Mouse (Mus musculus) midbrain, postnatal 0 days (tissue): ENCODE measurements around the gene Nod1. TPM values are rescaled to one million over a fixed set of nuclear protein-coding genes. Genes with fewer than 3 reads are reported as not detected.

ENCODE experiments used
- ATAC-seq: fragments of 200-750 bp; cut with Nextera tagmentation; 2 replicates; pipeline ENCODE4 v1.8.0; 2017; ENCODE audit warnings: moderate number of reproducible peaks, mild to moderate bottlenecking, moderate TSS enrichment, moderate library complexity; ENCODE audit not compliant: low FRiP score
- DNase-seq: peaks from one replicate; pipeline ENCODE4 v3.0.0-alpha.2; 2015; ENCODE audit warnings: low spot score
- H3K27ac ChIP-seq: fragments of 300-500 bp; sonication (generic); 2 replicates; pipeline ENCODE4 v1.5.1; 2014; ENCODE audit warnings: low read depth, mild to moderate bottlenecking, low read length, mixed read lengths
- H3K27me3 ChIP-seq: fragments of 300-500 bp; sonication (generic); 2 replicates; pipeline ENCODE4 v1.6.1; 2014; ENCODE audit warnings: low read length, control low read depth, mixed read lengths; ENCODE audit not compliant: insufficient read depth
- H3K36me3 ChIP-seq: fragments of 300-500 bp; sonication (generic); 2 replicates; pipeline ENCODE4 v1.6.1; 2014; ENCODE audit warnings: low read length, control low read depth, mixed read lengths; ENCODE audit not compliant: insufficient read depth
- H3K4me1 ChIP-seq: fragments of 300-500 bp; sonication (generic); 2 replicates; pipeline ENCODE4 v1.6.1; 2014; ENCODE audit warnings: mild to moderate bottlenecking, control low read depth, antibody characterized with exemption, low read length, mixed read lengths; ENCODE audit not compliant: insufficient read depth
- H3K4me2 ChIP-seq: fragments of 300-500 bp; sonication (generic); 2 replicates; pipeline ENCODE4 v1.6.1; 2014; ENCODE audit warnings: low read depth, mild to moderate bottlenecking, low read length, mixed read lengths; ENCODE audit not compliant: poor library complexity, severe bottlenecking
- H3K4me3 ChIP-seq: fragments of 300-500 bp; sonication (generic); 2 replicates; pipeline ENCODE4 v1.5.1; 2014; ENCODE audit warnings: low read depth, mild to moderate bottlenecking, low read length, moderate library complexity
- H3K9ac ChIP-seq: fragments of 300-500 bp; sonication (generic); replicated peaks from 2 replicates; pipeline ENCODE4 v1.6.1; 2014; ENCODE audit warnings: mild to moderate bottlenecking, low read length, moderate library complexity, mixed read lengths; ENCODE audit not compliant: poor library complexity, severe bottlenecking
- H3K9me3 ChIP-seq: fragments of 300-500 bp; sonication (generic); 2 replicates; pipeline ENCODE4 v1.6.1; 2016; ENCODE audit warnings: low read length, control low read depth
- CTCF ChIP-seq: IDR thresholded peaks from 2 replicates; pipeline ENCODE4 v1.5.1; 2016; ENCODE audit warnings: antibody characterized with exemption, mild to moderate bottlenecking
- WGBS: fragments of 180-500 bp; shearing (Covaris S2); extraction: QIAGEN DNeasy Blood & Tissue Kit; methylation state at CpG from one replicate; pipeline ENCODE4 v1.1.7; 2014; 5-methylcytosine and 5-hydroxymethylcytosine counted together
- polyA plus RNA-seq: library from polyadenylated mRNA; unstranded; fragments of >200 nt; fragmentation: Nextera tagmentation; extraction: Ambion mirVana; gene quantifications from 2 replicates; pipeline ENCODE4 v1.2.1, GENCODE M21; 2015
- total RNA-seq: library from RNA; depleted of rRNA; stranded (reverse); fragments of >200 nt; gene quantifications from 2 replicates; pipeline ENCODE4 v1.2.3, GENCODE M21; 2014

Nod1 gene
- total and polyA plus RNA-seq, 2 experiments from 2014 or later, result 1.7 to 8.3 TPM

- Histone ChIP-seq H3K36me3 (no peaks in the 10 kb centered on the region), H3K9me3 (no peaks in the 10 kb centered on the region), H3K4me3 (no peak overlapping the region), H3K4me1 (no peaks in the 10 kb centered on the region), H3K4me2 (no peak overlapping the region), H3K27me3 (no peaks in the 10 kb centered on the region), H3K27ac (no peak overlapping the region), H3K9ac (no peak overlapping the region)
- DNase-seq (no peak), ATAC-seq (no peak)
- WGBS, result 92% methylated on average over 3 of the region's 3 CpGs
- TF ChIP-seq CTCF, result no peak
Observed at GRCm38 (mm10) chr6:55014184-55014583, 41.8 kb upstream of the Nod1 start.

GRCm38 (mm10) chr6:55012516-55012915 lies 40.1 kb upstream of the Nod1 start:
- Histone ChIP-seq H3K27ac (no peak overlapping the region), H3K4me2 (no peak overlapping the region), H3K27me3 (no peaks in the 10 kb centered on the region), H3K9ac (no peak overlapping the region), H3K9me3 (no peaks in the 10 kb centered on the region), H3K4me1 (no peaks in the 10 kb centered on the region), H3K4me3 (no peak overlapping the region), H3K36me3 (no peaks in the 10 kb centered on the region)
- no peak for ATAC-seq
- TF ChIP-seq CTCF, result no peak
- no peak for DNase-seq
- 84% methylated on average over 7 of the region's 7 CpGs for WGBS

- WGBS, result 58% methylated on average over 4 of the region's 4 CpGs
Observed at GRCm38 (mm10) chr6:55010330-55011091, 38.1 kb upstream of the Nod1 start.

GRCm38 (mm10) chr6:55009391-55010230 lies 37.2 kb upstream of the Nod1 start:
- Histone ChIP-seq H3K36me3 (no peaks in the 10 kb centered on the region), H3K4me1 (no peaks in the 10 kb centered on the region), H3K9ac (no peak overlapping the region), H3K9me3 (no peaks in the 10 kb centered on the region), H3K27me3 (no peaks in the 10 kb centered on the region), H3K4me3 (peak overlapping the region; percentile 12; the same call in 1 of the 2 replicates), H3K27ac (peak overlapping the region; percentile 51; the same call in 1 of the 2 replicates), H3K4me2 (peak overlapping the region; percentile 36)
- WGBS, result 13% methylated on average over 16 of the region's 16 CpGs
- TF ChIP-seq CTCF, result no peak
- peak; percentile 47; the same call in 1 of the 2 replicates for ATAC-seq
- peak; percentile 60 for DNase-seq

More at GRCm38 (mm10) chr6:55010330-55011091, 38.1 kb upstream of the Nod1 start:
- DNase-seq (no peak), ATAC-seq (no peak)
- Histone ChIP-seq H3K9me3 (no peaks in the 10 kb centered on the region), H3K36me3 (no peaks in the 10 kb centered on the region), H3K27me3 (no peaks in the 10 kb centered on the region), H3K27ac (no peak overlapping the region), H3K4me1 (no peaks in the 10 kb centered on the region), H3K4me2 (peak overlapping the region; percentile 36; the same call in 1 of the 2 replicates), H3K9ac (no peak overlapping the region), H3K4me3 (no peak overlapping the region)
- TF ChIP-seq CTCF, result no peak

- H3K9me3 ChIP-seq, result no peaks in the 10 kb centered on the region
- DNase-seq (no peak), ATAC-seq (no peak)
- H3K4me3 ChIP-seq, result no peak overlapping the region
- no peak overlapping the region for H3K27ac ChIP-seq
- H3K4me2 ChIP-seq, result no peak overlapping the region
- no peaks in the 10 kb centered on the region for H3K27me3 ChIP-seq
- 95% methylated on average over 8 of the region's 8 CpGs for WGBS
- no peak overlapping the region for H3K9ac ChIP-seq
- no peaks in the 10 kb centered on the region for H3K36me3 ChIP-seq
- H3K4me1 ChIP-seq, result no peaks in the 10 kb centered on the region
- no peak for TF ChIP-seq CTCF
Observed at GRCm38 (mm10) chr6:55008401-55008800, 36.0 kb upstream of the Nod1 start.

GRCm38 (mm10) chr6:55003559-55003958 lies 31.1 kb upstream of the Nod1 start:
- H3K9ac ChIP-seq, result no peak overlapping the region
- no peaks in the 10 kb centered on the region for H3K9me3 ChIP-seq
- H3K27me3 ChIP-seq, result no peaks in the 10 kb centered on the region
- DNase-seq, result no peak
- H3K36me3 ChIP-seq, result no peaks in the 10 kb centered on the region
- no peak overlapping the region for H3K27ac ChIP-seq
- 82% methylated on average over 4 of the region's 4 CpGs for WGBS
- no peak overlapping the region for H3K4me2 ChIP-seq
- ATAC-seq, result no peak
- TF ChIP-seq CTCF, result no peak
- H3K4me1 ChIP-seq, result no peaks in the 10 kb centered on the region
- no peak overlapping the region for H3K4me3 ChIP-seq
